Mouse (Mus musculus): ENCODE measurements around the gene Gm11554. TPM values are rescaled to one million over a fixed set of nuclear protein-coding genes. Genes with fewer than 3 reads are reported as not detected.
"Not testable (repeated sequence)": the region's sequence is repeated elsewhere in the genome, so short reads cannot be mapped to it uniquely, and the experiment has no call there.

The Gm11554 gene
- total and polyA plus RNA-seq, 3 experiments: not detected

GRCm38 (mm10) chr11:99780604-99781003 is 23.6 kb downstream of the Gm11554 start, which contains the start of gene Krtap4-8:
Gene Krtap4-8 (minus strand): TSS chr11:99780704.
- Histone ChIP-seq H3K79me2 (replicated peaks; ENCODE audit: control insufficient read depth, extremely low read depth, insufficient read depth, poor library complexity, severe bottlenecking) (no peaks in the 10 kb centered on the region), H3K4me1 (ENCODE audit: control insufficient read depth in 1 of 2, insufficient read depth in 2 of 2) (no peaks in the 10 kb centered on the region), H3K36me3 (replicated peaks in 1 of 2; ENCODE audit: control insufficient read depth in 1 of 2, insufficient read depth in 1 of 2, low read length in 1 of 2) (no peaks in the 10 kb centered on the region), H3K4me2 (ENCODE audit: insufficient read depth, low read depth, poor library complexity, severe bottlenecking) (no peak within 1 kb of the TSS), H3K9me3 (replicated peaks; ENCODE audit: low read length) (no peaks in the 10 kb centered on the region), H3K9ac (ENCODE audit: insufficient read depth, low read depth) (no peak within 1 kb of the TSS), H3K27me3 (replicated peaks) (peaks cover 64% of the 10 kb centered on the region), H3K27ac (ENCODE audit: insufficient read depth, low read depth) (no peak within 1 kb of the TSS), H3K4me3 (replicated peaks in 1 of 3; ENCODE audit: low read depth in 2 of 3, low read length in 2 of 3, poor library complexity in 1 of 3) (no peak within 1 kb of the TSS)
- DNase-seq (ENCODE audit: extremely low read depth): no peak
- dilution Hi-C loops (cut with MboI; ENCODE audit: extremely low pct_ligation_motif_present, extremely low pct_unique_long_range_greater_than_20kb, low sequenced_read_pairs): no loop called here
- no peak for TF ChIP-seq GABPA (IDR thresholded peaks at IDR 0.05; ENCODE audit: insufficient replicate concordance, low read depth, low read length)
- no peak for TF ChIP-seq ZNF384 (IDR thresholded peaks at IDR 0.05; ENCODE audit: low read depth, low read length)
- no peak for TF ChIP-seq RAD21 (IDR thresholded peaks at IDR 0.05; ENCODE audit: low read depth, low read length)
- TF ChIP-seq UBTF (IDR thresholded peaks at IDR 0.05; ENCODE audit: low read depth, low read length): no peak
- TF ChIP-seq POLR2AphosphoS2 (IDR thresholded peaks at IDR 0.05; ENCODE audit: low read depth, low read length): no peak
- TF ChIP-seq CHD1 (IDR thresholded peaks at IDR 0.05; ENCODE audit: low read depth, low read length): no peak
- no peak for TF ChIP-seq SIN3A (IDR thresholded peaks at IDR 0.05; ENCODE audit: low read length)
- TF ChIP-seq EP300 (IDR thresholded peaks at IDR 0.05; ENCODE audit: low read length): no peak
- no peak for TF ChIP-seq SMC3 (IDR thresholded peaks at IDR 0.05; ENCODE audit: low read depth, low read length)
- TF ChIP-seq MXI1 (IDR thresholded peaks at IDR 0.05; ENCODE audit: low read depth, low read length): no peak
- no peak for TF ChIP-seq HCFC1 (IDR thresholded peaks at IDR 0.05; ENCODE audit: low read depth, low read length)
- no peak for TF ChIP-seq E2F4 (IDR thresholded peaks at IDR 0.05; ENCODE audit: insufficient replicate concordance, low read depth, low read length)
- TF ChIP-seq ZKSCAN1 (IDR thresholded peaks at IDR 0.05; ENCODE audit: borderline replicate concordance, low read depth, low read length): no peak
- TF ChIP-seq ZC3H11A (IDR thresholded peaks at IDR 0.05; ENCODE audit: low read depth, low read length): no peak
- in situ Hi-C loops (cut with MboI; ENCODE audit: low pct_ligation_motif_present, low pct_unique_long_range_greater_than_20kb, low sequenced_read_pairs): no loop called here

GRCm38 (mm10) chr11:99778401-99778800 is 25.8 kb downstream of the Gm11554 start:
- dilution Hi-C loops (cut with MboI; ENCODE audit: extremely low pct_ligation_motif_present, extremely low pct_unique_long_range_greater_than_20kb, low sequenced_read_pairs): no loop called here
- H3K4me1 ChIP-seq (ENCODE audit: control insufficient read depth in 1 of 2, insufficient read depth in 2 of 2): no peaks in the 10 kb centered on the region
- no peak overlapping the region for H3K4me3 ChIP-seq (replicated peaks in 1 of 3; ENCODE audit: low read depth in 2 of 3, low read length in 2 of 3, poor library complexity in 1 of 3)
- H3K27ac ChIP-seq (ENCODE audit: insufficient read depth, low read depth): no peak overlapping the region
- H3K27me3 ChIP-seq (replicated peaks): peaks cover 77% of the 10 kb centered on the region
- H3K4me2 ChIP-seq (ENCODE audit: insufficient read depth, low read depth, poor library complexity, severe bottlenecking): no peak overlapping the region
- no peak overlapping the region for H3K9ac ChIP-seq (ENCODE audit: insufficient read depth, low read depth)
- in situ Hi-C loops (cut with MboI; ENCODE audit: low pct_ligation_motif_present, low pct_unique_long_range_greater_than_20kb, low sequenced_read_pairs): no loop called here
- DNase-seq (ENCODE audit: extremely low read depth): no peak
- no peaks in the 10 kb centered on the region for H3K9me3 ChIP-seq (replicated peaks; ENCODE audit: low read length)
- TF ChIP-seq CTCF (conservative IDR thresholded peaks at IDR 0.05 in 1 of 2, IDR thresholded peaks at IDR 0.05 in 1 of 2; ENCODE audit: low read depth in 2 of 2, low read length in 2 of 2): no peak
- TF ChIP-seq SIN3A (IDR thresholded peaks at IDR 0.05; ENCODE audit: low read length): no peak
- TF ChIP-seq POLR2AphosphoS2 (IDR thresholded peaks at IDR 0.05; ENCODE audit: low read depth, low read length): no peak
- no peak for TF ChIP-seq RAD21 (IDR thresholded peaks at IDR 0.05; ENCODE audit: low read depth, low read length)
- no peak for TF ChIP-seq ETS1 (conservative IDR thresholded peaks at IDR 0.05; ENCODE audit: low read depth, low read length)
- no peak for TF ChIP-seq JUN (IDR thresholded peaks at IDR 0.05; ENCODE audit: insufficient read depth, low read depth, low read length)
- TF ChIP-seq MXI1 (IDR thresholded peaks at IDR 0.05; ENCODE audit: low read depth, low read length): no peak
- TF ChIP-seq USF1 (IDR thresholded peaks at IDR 0.05; ENCODE audit: low read depth, low read length): no peak
- no peak for TF ChIP-seq TBP (conservative IDR thresholded peaks at IDR 0.05; ENCODE audit: low read depth, low read length)
- TF ChIP-seq ZKSCAN1 (IDR thresholded peaks at IDR 0.05; ENCODE audit: borderline replicate concordance, low read depth, low read length): no peak
- TF ChIP-seq MAFK (IDR thresholded peaks at IDR 0.05; ENCODE audit: insufficient replicate concordance, low read length): no peak
- no peak for TF ChIP-seq MAX (IDR thresholded peaks at IDR 0.05; ENCODE audit: low read length)
- H3K36me3 ChIP-seq (replicated peaks in 1 of 2; ENCODE audit: control insufficient read depth in 1 of 2, insufficient read depth in 1 of 2, low read length in 1 of 2): no peaks in the 10 kb centered on the region
- H3K79me2 ChIP-seq (replicated peaks; ENCODE audit: control insufficient read depth, extremely low read depth, insufficient read depth, poor library complexity, severe bottlenecking): no peaks in the 10 kb centered on the region

GRCm38 (mm10) chr11:99772813-99773212 is 31.4 kb downstream of the Gm11554 start, which contains the start of gene Gm11595:
Gene Gm11595 (minus strand): TSS chr11:99772913.
- dilution Hi-C loops (cut with MboI; ENCODE audit: extremely low pct_ligation_motif_present, extremely low pct_unique_long_range_greater_than_20kb, low sequenced_read_pairs); DNase-seq (ENCODE audit: extremely low read depth); in situ Hi-C loops (cut with MboI; ENCODE audit: low pct_ligation_motif_present, low pct_unique_long_range_greater_than_20kb, low sequenced_read_pairs); H3K4me3 ChIP-seq (replicated peaks in 1 of 3; ENCODE audit: low read depth in 2 of 3, low read length in 2 of 3, poor library complexity in 1 of 3); H3K4me1 ChIP-seq (ENCODE audit: control insufficient read depth in 1 of 2, insufficient read depth in 2 of 2); H3K9ac ChIP-seq (ENCODE audit: insufficient read depth, low read depth); H3K4me2 ChIP-seq (ENCODE audit: insufficient read depth, low read depth, poor library complexity, severe bottlenecking); H3K27ac ChIP-seq (ENCODE audit: insufficient read depth, low read depth); H3K9me3 ChIP-seq (replicated peaks; ENCODE audit: low read length); H3K79me2 ChIP-seq (replicated peaks; ENCODE audit: control insufficient read depth, extremely low read depth, insufficient read depth, poor library complexity, severe bottlenecking); H3K36me3 ChIP-seq (replicated peaks in 1 of 2; ENCODE audit: control insufficient read depth in 1 of 2, insufficient read depth in 1 of 2, low read length in 1 of 2): not testable (repeated sequence)
- peaks cover 69% of the 10 kb centered on the region for H3K27me3 ChIP-seq (replicated peaks)
